In genomic region chr1:86406914-86407313, GRCm38 (mm10) we compare ENCODE assay signal across 10 mouse cellular contexts. TPM values are rescaled to one million over a fixed set of nuclear protein-coding genes. Genes with fewer than 3 reads are reported as not detected.
DNase-seq lines count a peak whose midpoint lies in the region; ATAC-seq lines count a peak whose summit lies in the region.
"Had no signal": no experiment of that assay in that cellular context is flagged by ENCODE, and none has a peak within 500 bp of the region (broad histone marks: within the 10 kb centered on the region; RNA-seq: fewer than 3 reads in every experiment).

No protein-coding gene starts in this region.

- 64% methylated on average over 8 of the region's 8 CpGs for WGBS in heart, embryonic 10.5 days
- 77% methylated on average over 8 of the region's 8 CpGs for WGBS in forebrain, embryonic 14.5 days

- peak; percentile 96 for DNase-seq in heart, adult 11 months
- DNase-seq in heart, embryonic 10.5 days (ENCODE audit: low spot score), result no peak
- peak; percentile 30 for DNase-seq in adrenal gland, adult 8-10 months
- peak; percentile 31 to 40 for DNase-seq in kidney, adult 8-10 months
- DNase-seq in lung, postnatal 25 days (ENCODE audit: low spot score), result peak; percentile 54
- no peak for DNase-seq in cerebellum, adult 9-11 months
- no peak for DNase-seq in forebrain, embryonic 14.5 days (ENCODE audit: low spot score)
- DNase-seq in embryo, embryonic 11 days, result no peak
- DNase-seq: layer of hippocampus, postnatal 36 days had no signal

- no peak overlapping the region for H3K4me2 ChIP-seq in forebrain, embryonic 14.5 days (ENCODE audit: low read length)

- no peak for ATAC-seq in forebrain, embryonic 14.5 days

- no peak overlapping the region for H3K4me3 ChIP-seq in heart, embryonic 10.5 days
- no peak overlapping the region for H3K4me3 ChIP-seq in forebrain, embryonic 14.5 days (ENCODE audit: low read depth, low read length)

- no peak overlapping the region for H3K9ac ChIP-seq in forebrain, embryonic 14.5 days (ENCODE audit: low read length)

- H3K4me1 ChIP-seq in heart, embryonic 10.5 days, result peaks cover 4% of the 10 kb centered on the region; the same call in 1 of the 2 replicates
- no peaks in the 10 kb centered on the region for H3K4me1 ChIP-seq in forebrain, embryonic 14.5 days (ENCODE audit: control insufficient read depth, insufficient read depth, low read length)

- no peak overlapping the region for H3K27ac ChIP-seq in heart, embryonic 10.5 days
- H3K27ac ChIP-seq in forebrain, embryonic 14.5 days (ENCODE audit: low read depth, low read length), result no peak overlapping the region

- H3K36me3 ChIP-seq in heart, embryonic 10.5 days, result no peaks in the 10 kb centered on the region
- H3K36me3 ChIP-seq in forebrain, embryonic 14.5 days (ENCODE audit: control insufficient read depth, insufficient read depth, low read length), result no peaks in the 10 kb centered on the region

- H3K9me3 ChIP-seq in heart, embryonic 10.5 days, result no peaks in the 10 kb centered on the region
- H3K9me3 ChIP-seq in forebrain, embryonic 14.5 days (replicated peaks; ENCODE audit: control insufficient read depth, low read length), result no peaks in the 10 kb centered on the region

- no peaks in the 10 kb centered on the region for H3K27me3 ChIP-seq in heart, embryonic 10.5 days (ENCODE audit: insufficient read depth, poor library complexity, severe bottlenecking)
- H3K27me3 ChIP-seq in forebrain, embryonic 14.5 days (replicated peaks; ENCODE audit: control insufficient read depth, insufficient read depth, low read length), result no peaks in the 10 kb centered on the region

RNA-seq across cellular contexts. Expression of gene Nmur1, which starts 19.1 kb away (rescaled TPM):
- polyA plus RNA-seq in heart, embryonic 10.5 days (2016; fragmentation: Nextera tagmentation; extraction: Ambion mirVana), result 0.10 TPM in 1 of 2 replicates, not detected in the other
- not detected for total RNA-seq in adrenal gland, adult 8-10 months (2022)
- not detected in 2 replicates for polyA plus RNA-seq in forebrain, embryonic 14.5 days (2014; fragmentation: Nextera tagmentation; extraction: Ambion mirVana)
- total RNA-seq: layer of hippocampus, postnatal 36 days had no signal

RNA-seq across cellular contexts. Expression of gene Tex44, which starts 19.2 kb away (rescaled TPM):
- polyA plus RNA-seq in heart, embryonic 10.5 days (2016; fragmentation: Nextera tagmentation; extraction: Ambion mirVana), result not detected in 2 replicates
- not detected for total RNA-seq in adrenal gland, adult 8-10 months (2022)
- not detected in 2 replicates for polyA plus RNA-seq in forebrain, embryonic 14.5 days (2014; fragmentation: Nextera tagmentation; extraction: Ambion mirVana)
- total RNA-seq: layer of hippocampus, postnatal 36 days had no signal
- polyA plus RNA-seq: C2C12 had no signal

RNA-seq across cellular contexts. Expression of gene Ncl, which starts 47.7 kb away (rescaled TPM):
- polyA plus RNA-seq in heart, embryonic 10.5 days (2016; fragmentation: Nextera tagmentation; extraction: Ambion mirVana), result 345 and 518 TPM in 2 replicates
- total RNA-seq in adrenal gland, adult 8-10 months (2022), result 100 to 1,000 TPM; 181 to 250 (median 204) TPM
- 122 and 124 TPM in 2 replicates for polyA plus RNA-seq in forebrain, embryonic 14.5 days (2014; fragmentation: Nextera tagmentation; extraction: Ambion mirVana)

Comparison
In these comparisons a context has a peak if more than half of its experiments do, and no peak if none do; other contexts are left out.
1. DNase-seq: peak in heart, adult 11 months (single experiment), adrenal gland, adult 8-10 months (single experiment), kidney, adult 8-10 months (2 of 2) and lung, postnatal 25 days (single experiment); none in heart, embryonic 10.5 days (single experiment), cerebellum, adult 9-11 months (single experiment), forebrain, embryonic 14.5 days (single experiment) and embryo, embryonic 11 days (single experiment).